Mouse (Mus musculus): ENCODE data around the gene Nsfl1c. TPM values are rescaled to one million over a fixed set of nuclear protein-coding genes. Genes with fewer than 3 reads are reported as not detected.

Gene Nsfl1c
- polyA plus RNA-seq, 1 experiment, result 146 TPM

DNA sequence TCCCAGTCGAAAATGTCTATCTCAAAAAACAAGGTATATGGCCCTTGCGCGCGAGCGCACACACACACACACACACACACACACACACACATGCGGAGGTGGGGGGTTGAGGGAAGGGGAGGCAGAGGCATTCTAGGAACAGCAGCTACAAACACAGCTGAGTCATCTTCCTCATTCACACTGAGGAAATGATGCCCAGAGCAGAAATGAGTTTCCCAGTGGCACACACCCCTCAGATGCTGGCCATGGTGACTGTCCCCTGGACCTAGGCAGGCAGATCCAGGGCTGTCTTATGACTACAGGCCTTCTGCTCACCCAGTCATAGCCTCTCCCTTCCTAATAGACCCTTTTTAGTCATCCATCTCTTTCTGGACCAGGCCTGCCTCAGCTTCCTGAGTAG is 39.6 kb downstream of the Nsfl1c start:
- Histone ChIP-seq H3K4me3 (replicated peaks; ENCODE audit: insufficient read depth, low read depth, low read length) (no peak overlapping the region), H3K4me1 (ENCODE audit: control insufficient read depth, insufficient read depth, low read length) (no peaks in the 10 kb centered on the region), H3K27me3 (ENCODE audit: control insufficient read depth, insufficient read depth, low read length) (no peaks in the 10 kb centered on the region), H3K27ac (ENCODE audit: insufficient read depth, low read length) (no peak overlapping the region)
- WGBS, result 89% methylated on average over 6 of the region's 6 CpGs
- TF ChIP-seq POLR2A (IDR thresholded peaks at IDR 0.05; ENCODE audit: borderline replicate concordance, insufficient read depth, low read length) (no peak), CTCF (IDR thresholded peaks at IDR 0.05; ENCODE audit: borderline replicate concordance, insufficient read depth, low read depth, low read length) (no peak)
- DNase-seq, result no peak

DNA sequence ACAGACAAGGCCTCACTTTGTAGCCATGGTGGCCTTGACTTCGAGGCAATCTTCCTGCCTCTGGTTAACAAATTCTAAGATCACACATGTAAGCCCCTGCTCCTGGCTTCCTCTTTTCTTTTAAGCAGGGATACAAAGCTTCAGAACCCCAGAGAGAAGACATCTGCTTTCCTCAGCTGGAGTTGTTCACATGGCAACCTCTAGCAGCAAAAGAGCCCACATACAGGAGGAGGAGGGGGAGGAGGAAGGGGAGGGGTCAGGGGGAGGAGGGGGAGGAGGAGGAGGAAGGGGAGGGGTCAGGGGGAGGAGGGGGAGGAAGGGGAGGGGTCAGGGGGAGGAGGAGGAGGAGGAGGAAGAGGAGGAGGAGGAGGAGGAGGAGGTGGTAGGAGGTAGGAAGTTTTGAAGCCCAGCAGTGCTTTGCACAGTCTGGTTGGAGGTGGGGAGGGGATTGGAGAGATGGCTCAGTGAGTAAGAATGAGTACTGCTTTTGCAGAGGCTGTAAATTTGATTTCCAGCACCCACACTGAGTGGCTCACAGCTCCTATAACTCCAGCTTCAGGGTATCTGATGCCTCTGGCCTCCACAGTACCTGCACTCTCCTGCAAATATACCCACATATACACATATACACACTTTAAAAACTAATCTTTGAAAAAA is 42.1 kb downstream of the Nsfl1c start:
- Histone ChIP-seq H3K4me1 (ENCODE audit: control insufficient read depth, insufficient read depth, low read length) (no peaks in the 10 kb centered on the region), H3K27me3 (ENCODE audit: control insufficient read depth, insufficient read depth, low read length) (no peaks in the 10 kb centered on the region), H3K27ac (ENCODE audit: insufficient read depth, low read length) (no peak overlapping the region), H3K4me3 (replicated peaks; ENCODE audit: insufficient read depth, low read depth, low read length) (no peak overlapping the region)
- WGBS, result 5% methylated on average over 1 of the region's 1 CpGs
- no peak for TF ChIP-seq CTCF (IDR thresholded peaks at IDR 0.05; ENCODE audit: borderline replicate concordance, insufficient read depth, low read depth, low read length)
- TF ChIP-seq POLR2A (IDR thresholded peaks at IDR 0.05; ENCODE audit: borderline replicate concordance, insufficient read depth, low read length), result no peak
- no peak for DNase-seq

GRCm38 (mm10) chr2:151536618-151536974 is 42.6 kb downstream of the Nsfl1c start:
- no peak overlapping the region for H3K27ac ChIP-seq (ENCODE audit: insufficient read depth, low read length)
- DNase-seq, result no peak
- no peak overlapping the region for H3K4me3 ChIP-seq (replicated peaks; ENCODE audit: insufficient read depth, low read depth, low read length)
- no peaks in the 10 kb centered on the region for H3K4me1 ChIP-seq (ENCODE audit: control insufficient read depth, insufficient read depth, low read length)
- WGBS, result 29% methylated on average over 5 of the region's 5 CpGs
- TF ChIP-seq CTCF (IDR thresholded peaks at IDR 0.05; ENCODE audit: borderline replicate concordance, insufficient read depth, low read depth, low read length) (no peak), POLR2A (IDR thresholded peaks at IDR 0.05; ENCODE audit: borderline replicate concordance, insufficient read depth, low read length) (no peak)
- no peaks in the 10 kb centered on the region for H3K27me3 ChIP-seq (ENCODE audit: control insufficient read depth, insufficient read depth, low read length)

DNA sequence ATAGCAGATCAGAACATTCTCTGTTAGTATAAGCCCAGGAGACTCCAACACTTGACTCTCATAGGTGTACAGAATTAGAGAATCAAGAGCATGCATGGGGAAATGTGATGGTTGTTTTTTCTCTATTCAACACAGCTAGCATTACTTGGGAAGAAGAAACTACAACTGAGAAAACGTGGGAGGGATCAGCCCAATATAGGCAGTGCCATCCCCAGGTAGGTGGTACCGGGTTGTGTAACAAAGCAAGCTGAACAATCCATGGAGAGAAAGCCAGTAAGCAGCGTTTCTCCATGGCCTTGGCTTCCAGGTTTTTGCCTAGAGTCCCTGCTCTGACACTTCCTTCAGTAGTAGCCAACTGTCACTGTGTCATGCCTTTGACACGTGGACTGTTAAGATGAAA is 44.7 kb downstream of the Nsfl1c start:
- no peak overlapping the region for H3K27ac ChIP-seq (ENCODE audit: insufficient read depth, low read length)
- WGBS, result 59% methylated on average over 4 of the region's 4 CpGs
- TF ChIP-seq CTCF (IDR thresholded peaks at IDR 0.05; ENCODE audit: borderline replicate concordance, insufficient read depth, low read depth, low read length) (no peak), POLR2A (IDR thresholded peaks at IDR 0.05; ENCODE audit: borderline replicate concordance, insufficient read depth, low read length) (no peak)
- no peaks in the 10 kb centered on the region for H3K27me3 ChIP-seq (ENCODE audit: control insufficient read depth, insufficient read depth, low read length)
- no peak for DNase-seq
- H3K4me3 ChIP-seq (replicated peaks; ENCODE audit: insufficient read depth, low read depth, low read length), result no peak overlapping the region
- peaks cover 2% of the 10 kb centered on the region for H3K4me1 ChIP-seq (ENCODE audit: control insufficient read depth, insufficient read depth, low read length)

- peak; percentile 98 to 99 for DNase-seq
- H3K27me3 ChIP-seq (ENCODE audit: control insufficient read depth, insufficient read depth, low read length), result no peaks in the 10 kb centered on the region
- TF ChIP-seq CTCF (IDR thresholded peaks at IDR 0.05; ENCODE audit: borderline replicate concordance, insufficient read depth, low read depth, low read length), result no peak
- peak; percentile 81 for TF ChIP-seq POLR2A (IDR thresholded peaks at IDR 0.05; ENCODE audit: borderline replicate concordance, insufficient read depth, low read length)
- peak within 1 kb of the TSS; percentile 62 for H3K27ac ChIP-seq (ENCODE audit: insufficient read depth, low read length)
- H3K4me1 ChIP-seq (ENCODE audit: control insufficient read depth, insufficient read depth, low read length), result peaks cover 15% of the 10 kb centered on the region
- under 1% methylated on average over 84 of the region's 93 CpGs for WGBS
- peak within 1 kb of the TSS; percentile 96 for H3K4me3 ChIP-seq (replicated peaks; ENCODE audit: insufficient read depth, low read depth, low read length)
Observed at GRCm38 (mm10) chr2:151542323-151543062, 48.5 kb downstream of the Nsfl1c start, which contains the start of gene Fkbp1a. Gene Fkbp1a, plus strand, starts transcription at chr2:151542483.

GRCm38 (mm10) chr2:151543063-151543895 is 49.3 kb downstream of the Nsfl1c start:
- H3K4me1 ChIP-seq (ENCODE audit: control insufficient read depth, insufficient read depth, low read length), result peaks cover 15% of the 10 kb centered on the region
- TF ChIP-seq POLR2A (IDR thresholded peaks at IDR 0.05; ENCODE audit: borderline replicate concordance, insufficient read depth, low read length), result no peak
- H3K27me3 ChIP-seq (ENCODE audit: control insufficient read depth, insufficient read depth, low read length), result no peaks in the 10 kb centered on the region
- H3K27ac ChIP-seq (ENCODE audit: insufficient read depth, low read length), result peak overlapping the region; percentile 20
- peak; percentile 27 to 38 for DNase-seq
- peak overlapping the region; percentile 96 for H3K4me3 ChIP-seq (replicated peaks; ENCODE audit: insufficient read depth, low read depth, low read length)
- under 1% methylated on average over 21 of the region's 21 CpGs for WGBS

- H3K27ac ChIP-seq (ENCODE audit: insufficient read depth, low read length), result peak overlapping the region; percentile 13; the same call in 1 of the 2 replicates
- H3K27me3 ChIP-seq (ENCODE audit: control insufficient read depth, insufficient read depth, low read length), result no peaks in the 10 kb centered on the region
- peaks cover 19% of the 10 kb centered on the region for H3K4me1 ChIP-seq (ENCODE audit: control insufficient read depth, insufficient read depth, low read length)
- DNase-seq, result no peak
- TF ChIP-seq CTCF (IDR thresholded peaks at IDR 0.05; ENCODE audit: borderline replicate concordance, insufficient read depth, low read depth, low read length) (no peak), POLR2A (IDR thresholded peaks at IDR 0.05; ENCODE audit: borderline replicate concordance, insufficient read depth, low read length) (no peak)
- 46% methylated on average over 6 of the region's 6 CpGs for WGBS
- no peak overlapping the region for H3K4me3 ChIP-seq (replicated peaks; ENCODE audit: insufficient read depth, low read depth, low read length)
Observed at GRCm38 (mm10) chr2:151544673-151545072, 50.7 kb downstream of the Nsfl1c start.
